Mouse (Mus musculus): ENCODE results near the gene Nfrkb. TPM values are rescaled to one million over a fixed set of nuclear protein-coding genes. Genes with fewer than 3 reads are reported as not detected.

The Nfrkb gene
- polyA plus RNA-seq, 1 experiment: 7.8 TPM

- Histone ChIP-seq H3K4me3 (no peak overlapping the region), H3K36me3 (ENCODE audit: control insufficient read depth, insufficient read depth) (no peaks in the 10 kb centered on the region), H3K27me3 (ENCODE audit: control insufficient read depth, insufficient read depth, insufficient read length) (peaks cover 10% of the 10 kb centered on the region), H3ac (ENCODE audit: control insufficient read depth, insufficient read length) (no peak overlapping the region), H3K79me2 (ENCODE audit: control insufficient read depth, insufficient read depth) (no peaks in the 10 kb centered on the region), H3K4me2 (ENCODE audit: low read depth) (no peak overlapping the region)
- TF ChIP-seq E2F4 (IDR thresholded peaks at IDR 0.05; ENCODE audit: insufficient read depth) (no peak), MAX (IDR thresholded peaks at IDR 0.05; ENCODE audit: low read depth) (no peak), TCF3 (IDR thresholded peaks at IDR 0.05; ENCODE audit: insufficient read length, low read depth) (no peak), TCF12 (IDR thresholded peaks at IDR 0.05; ENCODE audit: insufficient read depth, poor library complexity, severe bottlenecking) (no peak), POLR2A (IDR thresholded peaks at IDR 0.05; ENCODE audit: insufficient read length, low read depth) (no peak), SRF (IDR thresholded peaks at IDR 0.05; ENCODE audit: control insufficient read depth, insufficient read length, low read depth) (no peak), CEBPB (IDR thresholded peaks at IDR 0.05; ENCODE audit: insufficient read depth, poor library complexity, severe bottlenecking) (no peak), POLR2AphosphoS2 (IDR thresholded peaks at IDR 0.05; ENCODE audit: insufficient read length, low read depth) (no peak), USF1 (IDR thresholded peaks at IDR 0.05; ENCODE audit: low read depth) (no peak), REST (IDR thresholded peaks at IDR 0.05; ENCODE audit: insufficient read depth, insufficient read length) (no peak), MYOG (IDR thresholded peaks at IDR 0.05; ENCODE audit: control insufficient read depth in 1 of 3, insufficient read depth in 1 of 3, insufficient read length in 2 of 3, low read depth in 2 of 3) (no peak), MYOD1 (IDR thresholded peaks at IDR 0.05; ENCODE audit: control insufficient read depth in 1 of 3, insufficient read length in 2 of 3, low read depth in 2 of 3) (no peak)
Measured at GRCm38 (mm10) chr9:31454356-31454755, 68.4 kb downstream of the Nfrkb start.

DNA sequence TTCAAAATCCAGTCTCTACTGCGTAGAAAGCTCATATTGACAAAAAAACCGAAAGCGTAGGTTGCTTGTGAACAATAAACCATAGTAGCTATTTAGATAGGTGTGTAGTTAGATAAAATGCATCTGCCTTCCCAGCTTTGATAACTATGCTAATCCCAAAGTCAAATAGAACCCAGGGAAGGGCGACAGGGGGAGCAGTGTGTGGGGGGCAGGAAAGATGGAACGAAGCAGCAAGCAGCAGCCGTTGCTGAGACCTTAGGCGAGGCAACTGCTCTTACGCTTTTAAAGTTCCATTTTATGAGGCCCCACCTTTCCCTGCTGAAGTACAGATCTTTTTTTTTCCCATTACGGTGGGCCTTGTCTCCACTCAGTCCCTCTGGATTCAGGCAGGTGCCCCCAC is 77.2 kb downstream of the Nfrkb start:
- H3K4me3 ChIP-seq: no peak overlapping the region
- peaks cover 20% of the 10 kb centered on the region for H3K27me3 ChIP-seq (ENCODE audit: control insufficient read depth, insufficient read depth, insufficient read length)
- no peaks in the 10 kb centered on the region for H3K79me2 ChIP-seq (ENCODE audit: control insufficient read depth, insufficient read depth)
- H3K4me2 ChIP-seq (ENCODE audit: low read depth): no peak overlapping the region
- no peaks in the 10 kb centered on the region for H3K36me3 ChIP-seq (ENCODE audit: control insufficient read depth, insufficient read depth)
- TF ChIP-seq CEBPB (IDR thresholded peaks at IDR 0.05; ENCODE audit: insufficient read depth, poor library complexity, severe bottlenecking) (no peak), E2F4 (IDR thresholded peaks at IDR 0.05; ENCODE audit: insufficient read depth) (no peak), TCF3 (IDR thresholded peaks at IDR 0.05; ENCODE audit: insufficient read length, low read depth) (no peak), SRF (IDR thresholded peaks at IDR 0.05; ENCODE audit: control insufficient read depth, insufficient read length, low read depth) (no peak), MYOG (IDR thresholded peaks at IDR 0.05; ENCODE audit: control insufficient read depth in 1 of 3, insufficient read depth in 1 of 3, insufficient read length in 2 of 3, low read depth in 2 of 3) (no peak), REST (IDR thresholded peaks at IDR 0.05; ENCODE audit: insufficient read depth, insufficient read length) (no peak), POLR2A (IDR thresholded peaks at IDR 0.05; ENCODE audit: insufficient read length, low read depth) (no peak), TCF12 (IDR thresholded peaks at IDR 0.05; ENCODE audit: insufficient read depth, poor library complexity, severe bottlenecking) (no peak), USF1 (IDR thresholded peaks at IDR 0.05; ENCODE audit: low read depth) (no peak), MYOD1 (IDR thresholded peaks at IDR 0.05; ENCODE audit: control insufficient read depth in 1 of 3, insufficient read length in 2 of 3, low read depth in 2 of 3) (no peak), MAX (IDR thresholded peaks at IDR 0.05; ENCODE audit: low read depth) (no peak), POLR2AphosphoS2 (IDR thresholded peaks at IDR 0.05; ENCODE audit: insufficient read length, low read depth) (no peak)
- no peak overlapping the region for H3ac ChIP-seq (ENCODE audit: control insufficient read depth, insufficient read length)

GRCm38 (mm10) chr9:31463692-31464474 is 77.9 kb downstream of the Nfrkb start, which contains the start of gene Tmem45b:
Gene Tmem45b (minus strand): TSS chr9:31464462.
- peaks cover 20% of the 10 kb centered on the region for H3K27me3 ChIP-seq (ENCODE audit: control insufficient read depth, insufficient read depth, insufficient read length)
- no peak within 1 kb of the TSS for H3K4me2 ChIP-seq (ENCODE audit: low read depth)
- no peak within 1 kb of the TSS for H3K4me3 ChIP-seq
- no peaks in the 10 kb centered on the region for H3K36me3 ChIP-seq (ENCODE audit: control insufficient read depth, insufficient read depth)
- no peaks in the 10 kb centered on the region for H3K79me2 ChIP-seq (ENCODE audit: control insufficient read depth, insufficient read depth)
- no peak for TF ChIP-seq POLR2A (IDR thresholded peaks at IDR 0.05; ENCODE audit: insufficient read length, low read depth)
- TF ChIP-seq MYOD1 (IDR thresholded peaks at IDR 0.05; ENCODE audit: control insufficient read depth in 1 of 3, insufficient read length in 2 of 3, low read depth in 2 of 3): no peak
- TF ChIP-seq MYOG (IDR thresholded peaks at IDR 0.05; ENCODE audit: control insufficient read depth in 1 of 3, insufficient read depth in 1 of 3, insufficient read length in 2 of 3, low read depth in 2 of 3): no peak
- TF ChIP-seq CEBPB (IDR thresholded peaks at IDR 0.05; ENCODE audit: insufficient read depth, poor library complexity, severe bottlenecking): no peak
- TF ChIP-seq MAX (IDR thresholded peaks at IDR 0.05; ENCODE audit: low read depth): no peak
- no peak within 1 kb of the TSS for H3ac ChIP-seq (ENCODE audit: control insufficient read depth, insufficient read length)

Other genes with a start within 250 kb of the Nfrkb start
- gene Aplp2, start 174.4 kb upstream of the Nfrkb start, polyA plus RNA-seq (2012; fragmentation: generic; extraction: Trizol): 65.7 TPM
- 1.9 TPM for gene Prdm10, start 105.7 kb upstream of the Nfrkb start, polyA plus RNA-seq (2012; fragmentation: generic; extraction: Trizol)
- gene Tmem45b, start 78.3 kb downstream of the Nfrkb start, polyA plus RNA-seq (2012; fragmentation: generic; extraction: Trizol): not detected

Measured in myocyte (in vitro differentiated cells).